Mouse (Mus musculus) lung, postnatal 14 days (tissue): ENCODE measurements at regions not wholly inside any gene's neighbourhood (a gene's known extent, or its start where the extent isn't known, plus 50 kb on each side); places are given as distances from the start of the nearest gene placed in this dataset.
"Not testable (repeated sequence)": the region's sequence is repeated elsewhere in the genome, so short reads cannot be mapped to it uniquely, and the experiment has no call there.

Experiments used
- DNase-seq: peaks from one replicate; pipeline ENCODE4 v3.0.0; 2021

DNA sequence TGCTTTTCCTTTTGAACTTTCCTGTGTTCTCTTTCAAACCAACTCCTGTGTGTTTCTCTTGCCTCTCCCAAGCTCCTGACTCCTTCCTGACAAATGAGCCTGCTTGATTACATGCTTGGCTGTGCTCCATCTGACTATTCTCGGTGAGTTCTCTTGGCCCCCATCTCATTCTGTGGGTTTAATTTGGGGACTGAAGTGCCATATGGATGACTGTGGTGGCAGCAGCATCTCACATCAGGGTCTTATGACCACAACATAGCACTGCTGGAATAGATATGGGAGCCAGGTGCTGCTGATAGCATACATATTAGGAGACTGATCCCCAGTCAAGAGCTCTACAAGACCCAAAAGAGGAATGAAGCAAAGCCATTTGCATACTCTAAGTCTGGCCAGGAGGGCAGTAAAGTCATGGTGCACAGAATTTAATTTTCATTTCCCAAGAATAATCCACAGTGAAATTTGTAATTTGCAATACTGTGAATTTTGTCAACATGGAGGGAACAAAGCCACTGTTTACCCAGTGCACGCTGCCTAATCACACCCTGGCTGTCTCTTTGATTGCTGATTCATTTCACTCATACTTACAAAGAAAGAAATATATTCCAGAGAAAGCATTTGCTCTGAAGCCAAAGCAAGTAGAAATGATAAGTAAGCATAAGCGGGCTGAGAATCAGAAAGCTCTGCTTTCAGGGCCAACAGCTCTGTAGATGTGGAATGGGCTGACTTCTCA, 1478.4 kb upstream of the Gm7489 start:
- no peak for DNase-seq

DNA sequence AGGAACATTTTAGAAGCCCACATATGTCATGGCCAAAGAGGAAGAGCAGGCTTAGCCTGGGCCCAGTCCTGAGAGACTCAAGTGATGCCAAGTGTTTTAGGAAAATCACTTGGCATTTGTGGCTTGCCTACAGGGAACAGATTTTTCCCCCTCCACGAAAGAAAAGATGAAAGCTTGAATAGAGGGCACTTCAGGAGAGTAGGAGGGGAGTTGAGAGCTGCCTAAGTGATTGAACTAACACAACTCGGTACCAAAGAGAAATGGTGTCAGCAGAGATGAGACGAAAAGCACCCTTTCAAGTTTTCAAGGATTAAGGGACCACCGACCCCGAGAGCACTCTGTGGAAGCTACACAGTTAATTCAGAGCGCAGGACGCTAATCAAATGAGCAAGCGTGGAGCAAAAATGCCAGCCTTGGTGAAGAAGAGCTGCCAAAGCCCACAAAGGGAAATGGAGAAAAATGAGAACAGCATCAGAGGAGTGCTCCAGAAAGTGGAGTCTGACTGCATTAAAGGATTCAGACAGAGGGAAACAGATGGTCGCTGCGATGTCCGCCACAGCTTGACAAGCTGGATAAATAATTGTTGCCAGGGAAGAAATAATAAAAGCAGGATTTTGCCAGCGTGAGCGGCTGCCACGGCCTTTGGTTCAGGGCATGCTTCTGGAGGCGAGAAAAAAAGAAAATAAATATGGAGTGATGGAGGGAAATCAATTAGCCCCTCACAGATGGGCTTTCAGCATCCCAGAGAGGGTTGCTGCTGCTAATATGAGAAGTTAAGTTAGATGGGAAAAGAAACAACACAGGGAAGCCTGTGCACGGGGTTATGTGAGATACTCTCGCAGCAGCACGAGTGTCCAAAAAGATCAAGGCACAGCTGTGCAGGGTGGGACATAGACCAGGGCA, 1471.6 kb upstream of the Gm7489 start:
- DNase-seq = no peak

DNA sequence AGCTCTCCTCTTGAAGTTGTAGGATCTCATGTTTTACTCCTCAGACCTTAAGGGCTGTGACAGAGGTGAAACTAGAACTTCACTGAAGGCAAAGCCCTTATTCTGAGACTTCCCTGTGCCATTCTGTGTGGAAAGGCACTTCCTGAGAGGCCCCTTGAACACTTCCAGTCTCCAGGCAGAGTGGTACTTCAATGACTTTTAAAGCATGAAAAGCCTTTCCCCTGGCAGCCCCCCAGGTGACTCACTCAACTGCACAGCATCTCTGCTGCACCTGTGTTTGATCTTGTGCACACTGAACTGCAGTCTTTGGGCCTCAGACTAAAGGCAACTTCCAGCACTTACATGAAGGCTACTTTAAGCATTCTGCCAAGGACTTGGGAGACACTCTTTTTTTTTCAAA, 1458.7 kb upstream of the Gm7489 start:
- peak; percentile 60 for DNase-seq

DNA sequence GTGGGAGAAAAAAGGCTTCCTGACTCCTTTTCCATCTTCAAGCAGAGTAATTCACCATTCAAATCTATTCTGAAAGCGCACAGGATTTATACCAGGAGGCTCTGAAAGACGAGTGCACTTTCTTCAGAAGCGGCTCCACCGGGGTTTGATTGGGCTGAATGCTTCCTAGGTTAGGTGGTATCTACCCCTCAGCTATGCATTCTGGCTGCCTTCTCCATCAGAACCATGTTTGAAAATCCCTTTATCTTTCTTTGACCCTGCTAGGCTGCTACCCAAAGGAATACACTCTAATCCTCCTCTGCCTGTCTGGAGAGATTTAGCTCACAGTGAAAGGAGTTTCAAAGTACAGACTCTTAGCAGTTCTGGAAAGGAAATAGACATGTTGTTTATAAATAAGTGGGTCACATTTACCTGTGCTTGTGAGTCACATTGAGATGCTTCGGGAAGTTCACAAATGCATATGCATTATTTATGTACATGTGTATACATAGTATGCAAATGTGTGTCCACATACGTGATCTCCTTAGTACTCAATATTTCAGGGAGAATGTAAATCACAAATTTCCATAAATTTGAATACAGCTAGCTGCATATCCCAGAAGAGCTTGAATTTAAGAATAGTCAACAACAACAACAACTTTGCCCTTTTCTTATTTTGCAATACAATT, 1454.1 kb upstream of the Gm7489 start:
- no peak for DNase-seq

- no peak for DNase-seq
Measured at GRCm38 (mm10) chr15:52433639-52434038, 1451.1 kb upstream of the Gm7489 start.

DNA sequence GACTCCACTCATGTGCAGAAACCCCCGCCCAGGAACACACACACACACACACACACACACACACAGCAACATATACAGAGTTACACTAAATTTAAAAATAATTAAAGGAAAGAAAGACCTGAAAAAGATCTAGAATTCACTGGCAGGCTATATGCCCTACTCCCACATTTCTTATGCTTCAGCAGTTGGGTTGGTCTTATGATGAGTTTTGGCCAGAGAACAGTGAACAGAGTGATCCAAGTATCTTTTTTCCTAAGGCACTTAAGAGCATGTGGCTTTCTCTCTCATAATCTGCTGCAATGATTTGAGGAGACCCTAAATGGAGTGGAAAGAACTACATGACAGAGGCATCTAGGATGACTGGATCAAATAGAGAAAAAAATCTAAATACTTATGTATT, 1446.3 kb upstream of the Gm7489 start:
- no peak for DNase-seq

- DNase-seq = peak; percentile 83
Measured at GRCm38 (mm10) chr15:52458782-52459181, 1425.9 kb upstream of the Gm7489 start.

GRCm38 (mm10) chr15:52459315-52459714, 1425.4 kb upstream of the Gm7489 start:
- DNase-seq = no peak

- no peak for DNase-seq
Measured at GRCm38 (mm10) chr15:52464226-52465138, 1420.2 kb upstream of the Gm7489 start.

DNA sequence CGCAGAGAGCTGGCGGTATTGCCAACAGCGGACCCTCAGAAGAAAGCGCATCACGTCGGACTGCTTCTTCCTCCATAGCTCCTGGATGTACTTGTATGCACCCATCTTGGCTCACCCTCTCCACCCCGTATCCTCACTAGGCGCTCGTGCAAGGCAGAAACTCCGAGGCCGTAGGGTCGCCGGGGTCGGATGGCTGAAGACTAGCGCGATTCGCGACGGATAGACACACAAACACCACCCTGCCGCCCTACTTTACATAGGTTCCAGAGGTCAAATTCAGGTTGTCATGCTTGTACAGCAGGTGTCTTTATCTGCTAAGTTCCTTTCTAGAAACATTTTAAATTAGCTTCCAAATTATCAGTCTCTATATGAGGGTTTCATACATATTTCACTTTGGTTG, 1406.6 kb upstream of the Gm7489 start:
- not testable (repeated sequence) for DNase-seq

DNA sequence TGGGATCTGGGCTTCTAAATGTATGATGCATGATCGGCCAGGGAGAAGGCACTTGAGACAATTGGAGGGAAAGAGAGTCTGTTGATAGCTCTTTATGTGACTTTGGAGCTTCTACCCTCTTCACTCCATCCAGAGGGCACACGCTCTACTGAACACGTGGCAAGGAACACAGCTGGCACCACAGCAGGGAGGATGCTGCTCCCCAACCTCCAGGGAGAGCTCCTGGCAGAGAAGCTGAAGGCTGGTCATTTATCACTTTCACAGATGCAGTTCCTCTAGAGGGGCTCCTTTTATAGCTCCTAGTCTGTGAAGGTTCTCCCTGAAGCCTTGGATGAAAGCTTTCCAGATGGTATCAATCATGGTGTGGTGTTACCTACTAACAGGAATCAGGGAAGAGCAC, 1403.9 kb upstream of the Gm7489 start:
- no peak for DNase-seq

DNA sequence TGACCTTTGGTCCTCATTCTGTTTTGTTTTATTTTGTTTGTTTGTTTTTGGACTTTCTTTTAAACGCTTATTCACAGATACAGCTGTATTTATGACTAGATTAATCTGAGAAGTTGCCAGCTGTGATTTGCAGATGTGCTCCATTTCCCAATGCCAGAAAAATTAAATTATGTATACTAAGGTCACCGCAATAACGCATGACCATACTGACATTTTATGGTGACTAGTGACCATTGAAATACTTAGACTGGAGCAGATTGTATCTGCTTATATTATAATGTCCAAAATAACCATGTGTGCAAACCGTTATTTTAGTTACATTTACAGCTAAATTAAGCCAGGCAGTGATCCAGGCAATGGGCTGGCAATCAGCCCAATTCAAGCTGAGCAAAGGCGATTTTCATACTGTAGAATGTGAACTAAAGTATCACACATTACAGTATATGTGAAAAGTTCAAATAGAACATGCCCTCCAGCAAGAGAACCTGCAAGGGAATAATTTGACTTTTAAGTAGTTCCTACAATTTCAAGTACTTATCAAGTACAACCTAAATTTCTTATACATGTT, 1401.0 kb upstream of the Gm7489 start:
- no peak for DNase-seq

DNA sequence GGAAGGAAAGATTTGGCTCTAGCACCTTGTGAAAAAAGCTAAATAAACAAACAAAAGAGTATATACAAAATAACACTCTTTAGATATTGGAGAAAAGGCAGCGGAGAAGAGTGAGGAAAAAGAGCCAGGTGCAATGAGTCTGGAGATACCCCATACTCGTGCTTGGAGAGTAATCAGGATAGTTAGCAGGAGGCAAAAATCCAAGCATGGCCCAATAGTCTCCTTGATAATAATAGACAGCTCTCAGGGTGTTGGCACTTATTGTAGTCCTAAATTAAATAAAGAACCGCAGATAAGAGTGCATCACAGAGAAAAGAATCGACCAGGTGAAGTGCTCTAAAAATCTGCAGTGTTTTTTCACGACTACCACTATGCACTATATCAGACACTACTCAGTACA, 1400.4 kb upstream of the Gm7489 start:
- DNase-seq = no peak

DNA sequence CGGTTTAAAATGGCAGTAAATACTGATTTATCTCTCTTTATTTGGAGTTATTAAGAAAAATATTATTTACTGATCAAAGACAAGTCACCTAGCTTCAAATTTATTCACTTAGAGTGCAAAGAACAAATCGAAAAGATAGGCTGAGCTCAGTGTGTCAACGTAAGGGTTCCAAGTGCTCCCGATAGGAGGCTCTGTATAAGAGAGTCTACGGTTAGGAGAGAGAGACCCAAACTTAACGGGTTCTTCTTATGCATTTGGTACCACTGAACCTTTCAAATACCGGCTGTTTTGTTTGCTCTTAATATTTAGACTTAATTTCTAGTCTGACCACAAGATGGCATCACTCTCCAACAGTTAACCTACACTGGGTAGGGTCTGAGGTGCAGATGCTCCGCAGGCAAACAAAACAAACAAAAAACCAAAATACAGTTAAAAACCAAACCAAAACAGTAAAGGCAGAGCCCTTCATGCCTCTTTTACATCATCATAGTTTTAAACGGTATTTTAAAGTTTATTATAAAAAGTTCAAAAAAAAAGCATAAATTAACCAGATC, 1379.4 kb upstream of the Gm7489 start:
- DNase-seq = peak; percentile 5

DNA sequence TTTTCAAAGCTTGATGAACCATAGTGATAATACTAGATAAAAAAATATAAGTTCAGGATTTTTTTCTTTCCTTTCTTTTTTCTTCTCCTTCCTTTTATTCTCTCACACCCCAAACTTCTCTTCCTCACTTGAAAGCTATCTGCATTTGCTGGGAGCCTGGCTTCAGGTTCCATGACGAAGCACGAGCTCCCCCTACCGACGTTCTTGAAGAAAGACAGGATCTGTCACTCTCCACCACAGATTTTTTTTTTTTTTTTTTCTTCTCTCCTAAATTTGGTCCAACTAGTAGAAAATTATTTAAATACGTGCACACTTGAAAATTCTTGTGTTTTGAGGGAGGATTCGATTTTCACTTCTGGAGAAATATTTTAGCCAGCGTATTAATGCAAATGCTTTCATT, 1377.8 kb upstream of the Gm7489 start:
- peak; percentile 64 for DNase-seq

DNA sequence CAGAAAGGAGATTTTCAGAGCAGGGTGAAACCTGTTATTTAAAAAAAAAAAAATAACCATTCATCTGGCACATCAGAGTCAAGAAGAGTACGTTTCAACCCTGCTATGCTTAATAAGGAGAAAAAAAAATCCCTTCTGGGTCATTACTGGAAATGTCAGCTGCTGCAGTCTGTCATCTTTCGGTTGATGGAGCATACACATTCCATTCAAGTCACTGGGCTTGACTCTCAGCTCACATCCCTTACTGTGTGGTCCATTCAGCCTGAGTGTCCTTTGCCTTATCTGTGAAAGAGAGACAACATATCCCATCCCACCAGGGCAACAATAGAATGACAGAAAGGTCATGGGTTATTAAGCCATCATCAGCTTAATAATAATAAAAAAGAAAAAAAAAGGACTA, 1376.1 kb upstream of the Gm7489 start:
- DNase-seq = no peak

- no peak for DNase-seq
Measured at GRCm38 (mm10) chr15:52510137-52510536, 1374.6 kb upstream of the Gm7489 start.

- no peak for DNase-seq
Measured at GRCm38 (mm10) chr15:52536594-52536993, 1348.1 kb upstream of the Gm7489 start.

DNA sequence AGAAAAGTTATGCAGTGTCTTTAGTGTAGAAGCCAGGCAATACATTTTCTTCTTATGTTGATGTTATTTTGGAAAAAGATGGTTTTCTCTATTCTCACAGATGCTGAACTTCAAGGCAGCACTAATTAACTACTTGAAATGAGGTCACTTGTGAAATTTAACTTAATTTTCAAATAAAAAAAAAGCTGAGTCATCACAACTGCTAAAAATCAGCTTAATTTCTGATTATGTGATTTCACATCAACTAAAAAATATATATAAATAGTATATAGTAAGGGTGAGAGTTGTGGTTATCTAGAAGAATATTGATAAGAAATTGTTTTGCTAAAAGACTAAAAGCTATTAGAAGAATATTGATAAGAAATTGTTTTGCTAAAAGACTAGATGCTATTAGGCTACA, 1326.0 kb upstream of the Gm7489 start:
- DNase-seq = no peak

DNA sequence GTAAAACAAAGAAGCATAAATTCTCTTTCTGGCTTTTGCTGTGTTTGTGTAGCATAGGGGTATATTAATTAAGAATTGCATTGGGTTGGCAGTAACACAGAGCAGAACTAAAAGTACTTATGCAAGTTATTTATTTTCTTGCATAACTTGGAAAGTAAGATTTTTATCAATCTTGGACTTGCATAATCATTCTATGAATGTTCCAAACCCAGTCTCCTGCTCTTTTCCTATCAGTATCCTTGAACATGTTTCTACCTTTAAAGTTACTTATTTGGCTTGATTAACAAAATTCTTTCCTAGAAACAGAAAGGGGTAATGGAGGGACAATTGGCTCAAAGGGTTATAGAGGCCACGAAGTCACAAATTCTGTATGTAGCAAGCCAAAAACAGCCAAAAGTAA, 1320.6 kb upstream of the Gm7489 start:
- DNase-seq = no peak

- no peak for DNase-seq
Measured at GRCm38 (mm10) chr15:52565449-52565851, 1319.3 kb upstream of the Gm7489 start.

GRCm38 (mm10) chr15:52570256-52570655, 1314.5 kb upstream of the Gm7489 start:
- no peak for DNase-seq
